Mouse (Mus musculus): ENCODE data around the gene Gm10320. TPM values are rescaled to one million over a fixed set of nuclear protein-coding genes. Genes with fewer than 3 reads are reported as not detected.

Gm10320 gene
- polyA plus RNA-seq, 1 experiment = 0.30 TPM

- Histone ChIP-seq H3K27me3 (ENCODE audit: control insufficient read depth) (peaks cover 70% of the 10 kb centered on the region), H3K4me3 (replicated peaks) (no peak overlapping the region), H3K36me3 (ENCODE audit: control insufficient read depth) (no peaks in the 10 kb centered on the region), H3K4me1 (ENCODE audit: control insufficient read depth) (no peaks in the 10 kb centered on the region; the same call in 1 of the 2 replicates), H3K9me3 (ENCODE audit: control insufficient read depth, low read length) (peaks cover 4% of the 10 kb centered on the region)
- no peak for TF ChIP-seq TAL1 (IDR thresholded peaks at IDR 0.05; ENCODE audit: low read length)
- TF ChIP-seq GATA1 (IDR thresholded peaks at IDR 0.05; ENCODE audit: low read length) = no peak
Observed at GRCm38 (mm10) chr13:98500471-98501125, 8.8 kb upstream of the Gm10320 start.

- Histone ChIP-seq H3K9me3 (ENCODE audit: control insufficient read depth, low read length) (peaks cover 8% of the 10 kb centered on the region), H3K4me1 (ENCODE audit: control insufficient read depth) (no peaks in the 10 kb centered on the region), H3K36me3 (ENCODE audit: control insufficient read depth) (no peaks in the 10 kb centered on the region), H3K4me3 (replicated peaks) (no peak overlapping the region), H3K27me3 (ENCODE audit: control insufficient read depth) (peaks cover 50% of the 10 kb centered on the region)
- no peak for TF ChIP-seq TAL1 (IDR thresholded peaks at IDR 0.05; ENCODE audit: low read length)
Observed at GRCm38 (mm10) chr13:98498561-98498960, 6.8 kb upstream of the Gm10320 start.

GRCm38 (mm10) chr13:98498080-98498479 lies 6.3 kb upstream of the Gm10320 start:
- TF ChIP-seq GATA1 (IDR thresholded peaks at IDR 0.05; ENCODE audit: low read length) = no peak
- TF ChIP-seq TAL1 (IDR thresholded peaks at IDR 0.05; ENCODE audit: low read length) = no peak
- peaks cover 45% of the 10 kb centered on the region for H3K27me3 ChIP-seq (ENCODE audit: control insufficient read depth)

GRCm38 (mm10) chr13:98496917-98497870 lies 5.4 kb upstream of the Gm10320 start:
- TF ChIP-seq GATA1 (IDR thresholded peaks at IDR 0.05; ENCODE audit: low read length) (no peak), TAL1 (IDR thresholded peaks at IDR 0.05; ENCODE audit: low read length) (no peak)
- peaks cover 36% of the 10 kb centered on the region for H3K27me3 ChIP-seq (ENCODE audit: control insufficient read depth)

More at GRCm38 (mm10) chr13:98498080-98498479, 6.3 kb upstream of the Gm10320 start:
- H3K4me1 ChIP-seq (ENCODE audit: control insufficient read depth) = no peaks in the 10 kb centered on the region
- no peaks in the 10 kb centered on the region for H3K36me3 ChIP-seq (ENCODE audit: control insufficient read depth)
- H3K9me3 ChIP-seq (ENCODE audit: control insufficient read depth, low read length) = peaks cover 8% of the 10 kb centered on the region
- no peak overlapping the region for H3K4me3 ChIP-seq (replicated peaks)

GRCm38 (mm10) chr13:98494492-98495064 lies 2.8 kb upstream of the Gm10320 start:
- H3K9me3 ChIP-seq (ENCODE audit: control insufficient read depth, low read length) = peaks cover 8% of the 10 kb centered on the region
- TF ChIP-seq TAL1 (IDR thresholded peaks at IDR 0.05; ENCODE audit: low read length) = no peak
- H3K4me3 ChIP-seq (replicated peaks) = no peak overlapping the region
- H3K4me1 ChIP-seq (ENCODE audit: control insufficient read depth) = no peaks in the 10 kb centered on the region
- H3K27me3 ChIP-seq (ENCODE audit: control insufficient read depth) = peaks cover 10% of the 10 kb centered on the region
- H3K36me3 ChIP-seq (ENCODE audit: control insufficient read depth) = no peaks in the 10 kb centered on the region

More at GRCm38 (mm10) chr13:98496917-98497870, 5.4 kb upstream of the Gm10320 start:
- Histone ChIP-seq H3K36me3 (ENCODE audit: control insufficient read depth) (no peaks in the 10 kb centered on the region), H3K4me3 (replicated peaks) (no peak overlapping the region), H3K4me1 (ENCODE audit: control insufficient read depth) (no peaks in the 10 kb centered on the region), H3K9me3 (ENCODE audit: control insufficient read depth, low read length) (peaks cover 8% of the 10 kb centered on the region)

- TF ChIP-seq TAL1 (IDR thresholded peaks at IDR 0.05; ENCODE audit: low read length) (no peak), GATA1 (IDR thresholded peaks at IDR 0.05; ENCODE audit: low read length) (no peak)
- Histone ChIP-seq H3K4me1 (ENCODE audit: control insufficient read depth) (no peaks in the 10 kb centered on the region), H3K4me3 (replicated peaks) (no peak overlapping the region), H3K27me3 (ENCODE audit: control insufficient read depth) (no peaks in the 10 kb centered on the region; the same call in 1 of the 2 replicates), H3K9me3 (ENCODE audit: control insufficient read depth, low read length) (peaks cover 8% of the 10 kb centered on the region), H3K36me3 (ENCODE audit: control insufficient read depth) (no peaks in the 10 kb centered on the region)
Observed at GRCm38 (mm10) chr13:98492569-98493255, 911 bp upstream of the Gm10320 start.

GRCm38 (mm10) chr13:98486726-98487125 lies 5.1 kb downstream of the Gm10320 start:
- Histone ChIP-seq H3K27me3 (ENCODE audit: control insufficient read depth) (no peaks in the 10 kb centered on the region), H3K4me1 (ENCODE audit: control insufficient read depth) (no peaks in the 10 kb centered on the region)
- TF ChIP-seq TAL1 (IDR thresholded peaks at IDR 0.05; ENCODE audit: low read length) = no peak
- TF ChIP-seq GATA1 (IDR thresholded peaks at IDR 0.05; ENCODE audit: low read length) = no peak

GRCm38 (mm10) chr13:98486161-98486560 lies 5.6 kb downstream of the Gm10320 start:
- Histone ChIP-seq H3K4me1 (ENCODE audit: control insufficient read depth) (no peaks in the 10 kb centered on the region), H3K27me3 (ENCODE audit: control insufficient read depth) (no peaks in the 10 kb centered on the region), H3K4me3 (replicated peaks) (no peak overlapping the region), H3K9me3 (ENCODE audit: control insufficient read depth, low read length) (peaks cover 6% of the 10 kb centered on the region; the same call in 1 of the 2 replicates), H3K36me3 (ENCODE audit: control insufficient read depth) (no peaks in the 10 kb centered on the region)
- TF ChIP-seq GATA1 (IDR thresholded peaks at IDR 0.05; ENCODE audit: low read length) = no peak
- no peak for TF ChIP-seq TAL1 (IDR thresholded peaks at IDR 0.05; ENCODE audit: low read length)

More at GRCm38 (mm10) chr13:98486726-98487125, 5.1 kb downstream of the Gm10320 start:
- Histone ChIP-seq H3K9me3 (ENCODE audit: control insufficient read depth, low read length) (peaks cover 6% of the 10 kb centered on the region; the same call in 1 of the 2 replicates), H3K4me3 (replicated peaks) (no peak overlapping the region), H3K36me3 (ENCODE audit: control insufficient read depth) (no peaks in the 10 kb centered on the region)
